Mouse (Mus musculus) ZHBTc4 (cell line): ENCODE results near the gene Mical3.

Experiments
- DNase-seq: peaks from one replicate; pipeline ENCODE4 v3.0.0-alpha.2; 2011; ENCODE audit warnings: low read depth, low spot score

Mical3 gene

GRCm38 (mm10) chr6:121014339-121014738 is 116.5 kb downstream of the Mical3 start:
- DNase-seq = no peak

GRCm38 (mm10) chr6:121013750-121014149 is 117.0 kb downstream of the Mical3 start:
- DNase-seq = peak; percentile 47

GRCm38 (mm10) chr6:121011709-121012108 is 119.1 kb downstream of the Mical3 start:
- DNase-seq = no peak

- DNase-seq = peak; percentile 66
These were observed 121.1 kb downstream of the Mical3 start for GRCm38 (mm10) chr6:121009651-121010050.

- no peak for DNase-seq
These were observed 125.8 kb downstream of the Mical3 start for GRCm38 (mm10) chr6:121004959-121005358.

- peak; percentile 90 for DNase-seq
These were observed 127.8 kb downstream of the Mical3 start for GRCm38 (mm10) chr6:121002952-121003351.

GRCm38 (mm10) chr6:120999860-121000526 is 130.8 kb downstream of the Mical3 start:
- no peak for DNase-seq

- DNase-seq = no peak
These were observed 131.7 kb downstream of the Mical3 start for GRCm38 (mm10) chr6:120999087-120999486.

- no peak for DNase-seq
These were observed 134.2 kb downstream of the Mical3 start for GRCm38 (mm10) chr6:120996607-120997006.

- DNase-seq = peak; percentile 55
These were observed 135.3 kb downstream of the Mical3 start for GRCm38 (mm10) chr6:120995541-120995940.

- DNase-seq = no peak
These were observed 138.9 kb downstream of the Mical3 start for GRCm38 (mm10) chr6:120991857-120992256.

GRCm38 (mm10) chr6:120987571-120988084 is 143.2 kb downstream of the Mical3 start:
- no peak for DNase-seq

GRCm38 (mm10) chr6:120987164-120987563 is 143.6 kb downstream of the Mical3 start:
- DNase-seq = peak; percentile 37

- no peak for DNase-seq
These were observed 144.6 kb downstream of the Mical3 start for GRCm38 (mm10) chr6:120986172-120986571.

- no peak for DNase-seq
These were observed 148.5 kb downstream of the Mical3 start for GRCm38 (mm10) chr6:120982314-120982713.

- peak; percentile 81 for DNase-seq
These were observed 149.3 kb downstream of the Mical3 start for GRCm38 (mm10) chr6:120981537-120981936.

GRCm38 (mm10) chr6:120978019-120978621 is 152.7 kb downstream of the Mical3 start:
- DNase-seq = peak; percentile 72

- no peak for DNase-seq
These were observed 153.8 kb downstream of the Mical3 start for GRCm38 (mm10) chr6:120976991-120977390.

- no peak for DNase-seq
These were observed 154.7 kb downstream of the Mical3 start for GRCm38 (mm10) chr6:120976097-120976496.

GRCm38 (mm10) chr6:120971797-120972590 is 158.8 kb downstream of the Mical3 start:
- DNase-seq = peak; percentile 82

- no peak for DNase-seq
These were observed 159.6 kb downstream of the Mical3 start for GRCm38 (mm10) chr6:120970939-120971796.
